Mouse (Mus musculus): ENCODE results near the gene Dner.
A peak's percentile ranks its signal among the peaks of the same experiment; 100 is the strongest.

Dner gene

DNA sequence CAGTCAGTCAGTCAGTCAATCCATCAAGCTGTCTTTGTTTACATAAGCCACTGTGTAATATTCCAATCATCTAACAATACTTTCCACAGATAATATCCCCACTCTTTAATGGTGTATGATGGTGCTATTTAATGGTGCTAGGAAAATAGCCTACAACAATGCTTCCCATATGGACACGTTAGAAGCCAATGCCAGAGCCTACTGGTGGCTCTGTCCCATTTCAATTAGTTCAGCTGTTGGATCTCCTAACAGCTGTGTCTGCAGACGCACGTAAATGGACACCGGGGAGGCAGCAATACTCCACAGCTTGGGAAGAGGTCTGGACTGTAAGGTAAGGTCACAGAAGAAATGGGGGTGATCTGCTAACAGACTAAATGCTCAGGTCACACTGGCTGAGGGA lies 171.6 kb downstream of the Dner start:
- no peak for DNase-seq

- peak in 1 of 2 experiments; percentile 25 for DNase-seq
Measured at GRCm38 (mm10) chr1:84522963-84523280, 173.1 kb downstream of the Dner start.

GRCm38 (mm10) chr1:84522256-84522962 lies 173.6 kb downstream of the Dner start:
- no peak for DNase-seq

DNA sequence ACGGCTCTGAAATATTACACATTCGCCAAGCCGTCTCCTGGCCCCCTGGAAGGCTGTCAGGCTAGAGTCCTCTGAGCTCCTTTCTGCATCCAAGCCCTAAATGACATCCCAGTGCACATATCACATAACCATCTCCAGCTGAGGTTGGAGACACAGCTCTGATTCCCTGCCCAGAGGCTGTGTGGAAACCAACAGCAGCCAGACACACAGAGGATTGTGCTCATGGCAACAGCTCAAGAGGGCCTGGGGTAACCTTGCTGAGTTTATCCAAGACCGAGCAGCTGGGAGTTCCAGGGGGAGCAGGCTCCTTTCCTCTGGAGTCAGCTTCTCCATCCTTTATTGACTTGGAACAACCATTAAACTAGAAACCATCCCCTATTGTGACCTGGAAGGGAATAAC lies 177.7 kb downstream of the Dner start:
- DNase-seq: peak; percentile 24 to 36

- no peak for DNase-seq
Measured at GRCm38 (mm10) chr1:84513201-84513600, 182.8 kb downstream of the Dner start.

- peak in 1 of 2 experiments; percentile 12 for DNase-seq
Measured at GRCm38 (mm10) chr1:84508510-84508909, 187.5 kb downstream of the Dner start.

DNA sequence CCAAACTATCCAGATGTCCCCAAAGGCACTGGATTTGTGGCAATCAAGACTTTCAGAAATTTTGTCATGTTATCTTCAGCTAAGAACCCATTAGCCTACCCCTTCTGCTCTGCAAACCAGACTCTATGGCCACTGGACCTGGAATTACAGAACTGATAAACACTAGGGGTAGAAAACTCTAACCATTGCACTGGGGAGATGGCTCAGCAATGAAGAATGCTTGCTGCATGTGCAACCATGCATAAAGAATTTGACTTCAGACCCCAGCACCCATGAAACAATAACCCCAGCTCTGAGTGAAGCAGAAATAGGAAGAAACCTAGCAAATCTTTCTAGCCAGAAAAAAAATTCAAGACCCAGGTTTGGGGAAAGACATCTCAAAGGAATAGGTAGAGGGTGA lies 188.5 kb downstream of the Dner start:
- no peak for DNase-seq

GRCm38 (mm10) chr1:84506984-84507546 lies 189.0 kb downstream of the Dner start:
- peak; percentile 37 to 53 for DNase-seq

- DNase-seq: no peak
Measured at GRCm38 (mm10) chr1:84500673-84501072, 195.3 kb downstream of the Dner start.

- DNase-seq: no peak
Measured at GRCm38 (mm10) chr1:84491732-84492131, 204.3 kb downstream of the Dner start.

DNA sequence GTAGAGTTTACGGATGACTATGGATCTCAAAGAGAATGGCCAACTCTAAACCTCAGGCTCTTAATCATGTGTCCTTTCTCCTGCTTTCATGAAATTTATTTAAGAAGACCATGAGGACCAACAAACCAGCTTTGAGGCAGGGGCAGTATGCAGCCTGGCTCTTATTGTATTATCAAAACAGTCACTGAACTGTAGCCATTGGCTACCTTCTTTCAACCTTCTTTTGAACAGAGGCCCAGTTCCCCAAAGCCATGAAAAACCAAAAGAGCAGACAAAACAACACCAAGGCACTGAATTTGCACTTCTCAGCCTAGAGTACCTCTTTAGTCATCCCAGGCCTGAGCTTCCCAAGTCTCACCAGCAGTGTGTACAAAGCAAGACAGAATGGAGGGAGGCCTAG lies 207.5 kb downstream of the Dner start:
- no peak for DNase-seq

DNA sequence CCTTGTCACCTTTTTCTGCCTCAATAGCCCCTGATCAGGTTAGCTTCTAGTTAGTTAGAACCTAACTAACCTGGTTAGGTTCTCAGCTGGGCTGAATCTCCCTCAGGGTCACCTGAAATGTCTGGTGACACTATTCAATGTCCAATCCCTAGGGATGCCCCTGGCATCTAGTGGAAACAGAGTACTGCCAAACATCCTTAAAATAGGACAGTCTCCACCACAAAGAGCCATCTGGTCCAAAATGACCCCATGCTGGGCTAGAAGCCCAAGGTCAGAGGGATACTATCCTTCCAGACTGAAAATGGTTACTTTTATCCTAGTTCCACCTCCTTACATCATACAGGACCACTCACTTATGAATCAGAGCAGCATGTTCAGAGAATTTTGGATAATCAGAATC lies 211.0 kb downstream of the Dner start:
- no peak for DNase-seq

DNA sequence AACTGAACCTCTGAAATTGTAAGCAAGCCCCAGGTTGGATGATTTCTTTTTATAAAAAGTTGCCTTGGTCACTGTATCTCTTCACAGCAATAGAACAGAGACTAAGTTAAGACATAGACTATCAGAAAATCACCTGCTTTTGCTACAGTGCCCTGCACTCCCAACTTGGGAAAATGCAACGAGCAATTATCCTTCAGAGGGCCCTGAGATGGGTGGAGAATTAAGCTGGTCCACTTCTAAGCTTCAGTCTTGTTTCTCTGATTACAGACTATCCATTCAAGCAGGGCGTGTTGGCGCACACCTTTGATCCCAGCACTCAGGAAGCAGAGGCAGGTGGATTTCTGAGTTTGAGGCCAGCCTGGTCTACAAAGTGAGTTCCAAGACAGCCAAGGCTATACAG lies 211.4 kb downstream of the Dner start:
- DNase-seq: no peak

DNA sequence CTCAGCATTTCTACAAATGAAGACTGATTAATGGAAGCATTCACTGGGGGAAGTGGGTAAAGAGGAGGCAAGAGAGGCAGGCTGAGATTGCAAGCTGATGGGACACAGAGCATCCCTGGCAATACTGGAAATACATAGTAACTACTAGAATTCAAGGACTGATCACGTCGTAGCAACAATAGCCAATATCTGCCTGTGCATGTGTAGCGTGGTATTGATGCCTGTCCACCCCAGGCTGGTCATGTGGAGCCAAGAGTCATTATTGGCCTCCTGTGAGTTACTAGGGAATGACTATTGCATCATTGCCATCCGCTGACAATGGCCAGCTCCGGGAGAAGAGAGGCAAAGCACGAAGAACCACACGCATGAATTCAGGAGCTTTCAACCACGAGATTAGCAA lies 216.0 kb downstream of the Dner start:
- DNase-seq: no peak

DNA sequence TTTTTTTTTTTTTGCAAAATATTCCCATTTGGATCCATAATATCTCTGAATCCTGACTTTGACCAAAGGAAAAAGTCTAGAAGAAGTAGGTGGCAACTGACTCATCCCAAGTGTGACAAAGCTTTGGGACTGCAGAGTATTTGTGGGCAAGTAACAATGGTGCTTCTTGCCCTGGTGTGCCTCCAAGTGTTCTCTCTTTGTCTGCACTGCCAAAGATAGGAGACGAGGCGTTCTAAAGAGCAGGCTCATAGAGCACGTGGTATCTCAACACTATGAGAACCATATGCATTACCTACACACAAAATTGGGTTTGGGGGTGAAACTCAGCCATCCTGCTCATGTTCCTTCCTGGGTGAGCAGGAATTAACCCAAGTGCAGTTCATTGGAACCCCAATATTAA lies 221.7 kb downstream of the Dner start:
- DNase-seq: no peak

DNA sequence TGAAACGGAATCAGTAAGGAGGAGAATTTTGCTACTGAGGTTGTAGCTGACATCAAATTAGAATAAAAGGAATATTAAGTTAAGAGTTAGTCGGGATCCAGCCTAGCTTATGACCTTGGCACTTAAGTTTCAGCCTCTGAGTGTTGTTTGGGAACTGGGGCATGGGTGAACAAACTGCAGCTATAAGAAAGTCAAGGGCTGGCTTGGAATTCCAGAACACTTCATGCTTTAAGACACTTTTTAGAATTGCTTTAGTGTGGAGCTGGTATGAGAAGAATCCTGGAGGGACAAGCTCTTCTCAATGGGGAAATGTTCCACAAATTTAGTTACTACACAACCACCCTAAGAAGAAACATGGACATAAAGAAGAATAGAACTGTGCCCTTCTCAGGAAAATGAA lies 223.8 kb downstream of the Dner start:
- DNase-seq: no peak

GRCm38 (mm10) chr1:84470342-84470741 lies 225.7 kb downstream of the Dner start:
- DNase-seq: peak in 1 of 2 experiments; percentile 4

- no peak for DNase-seq
Measured at GRCm38 (mm10) chr1:84467664-84468063, 228.4 kb downstream of the Dner start.

DNA sequence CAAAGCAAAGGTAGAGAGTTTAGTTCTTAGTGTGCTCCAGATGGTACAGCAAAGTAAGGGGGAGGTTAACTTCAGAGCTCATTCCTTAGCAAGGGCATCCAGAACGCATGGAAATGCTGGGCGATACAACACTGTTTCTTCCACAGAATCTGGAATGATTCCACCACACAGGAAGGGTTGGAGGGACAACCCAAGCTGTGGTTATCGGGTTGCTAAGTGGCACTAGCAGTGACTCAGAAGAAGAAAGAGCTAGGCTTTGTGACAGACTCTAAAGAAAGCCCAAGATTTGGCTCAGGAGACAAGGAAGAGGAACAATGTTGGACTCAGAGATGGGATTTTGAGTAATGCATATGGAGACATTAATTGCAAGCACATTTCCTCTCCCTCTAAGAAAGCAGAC lies 231.3 kb downstream of the Dner start:
- no peak for DNase-seq

- DNase-seq: no peak
Measured at GRCm38 (mm10) chr1:84463976-84464662, 231.9 kb downstream of the Dner start.

- no peak for DNase-seq
Measured at GRCm38 (mm10) chr1:84449566-84450278, 246.3 kb downstream of the Dner start.

DNA sequence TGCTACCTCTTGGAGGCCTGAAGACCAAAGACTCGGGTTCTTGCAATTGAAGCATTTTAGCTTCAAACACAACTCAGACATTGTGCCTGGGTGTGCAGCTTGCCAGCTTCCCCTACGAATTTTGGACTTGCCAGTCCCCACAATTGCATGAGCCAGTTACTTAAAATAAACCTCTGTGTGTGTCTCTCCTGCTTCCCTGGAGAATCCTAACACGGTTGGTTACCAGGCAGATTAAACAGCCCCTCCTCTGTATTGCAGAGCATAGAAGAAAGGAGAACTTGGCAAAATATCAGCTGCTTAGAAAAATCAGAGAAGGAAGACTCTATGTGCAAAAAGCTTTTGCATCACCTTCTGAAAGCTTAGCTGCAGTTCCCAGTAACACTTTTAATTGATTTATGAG lies 252.4 kb downstream of the Dner start:
- no peak for DNase-seq

DNA sequence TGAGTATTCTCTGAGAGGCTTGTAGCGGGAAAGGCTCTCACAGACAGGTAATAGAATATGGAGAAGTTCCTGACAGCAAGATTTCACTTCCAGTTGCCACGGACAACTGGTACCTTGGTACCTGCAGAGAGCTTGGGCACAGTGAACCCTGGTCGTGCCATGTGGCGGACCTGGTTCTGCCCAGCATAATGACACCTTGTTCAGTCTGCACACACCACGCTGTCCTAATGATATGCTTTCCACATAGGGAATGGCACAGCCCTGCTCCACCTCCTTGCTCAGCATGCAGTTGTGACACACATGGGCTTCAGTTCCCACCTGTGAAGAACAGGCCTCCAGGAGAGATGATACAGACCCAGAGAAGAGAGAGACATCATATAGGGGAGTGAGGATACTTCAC lies 253.0 kb downstream of the Dner start:
- no peak for DNase-seq

DNA sequence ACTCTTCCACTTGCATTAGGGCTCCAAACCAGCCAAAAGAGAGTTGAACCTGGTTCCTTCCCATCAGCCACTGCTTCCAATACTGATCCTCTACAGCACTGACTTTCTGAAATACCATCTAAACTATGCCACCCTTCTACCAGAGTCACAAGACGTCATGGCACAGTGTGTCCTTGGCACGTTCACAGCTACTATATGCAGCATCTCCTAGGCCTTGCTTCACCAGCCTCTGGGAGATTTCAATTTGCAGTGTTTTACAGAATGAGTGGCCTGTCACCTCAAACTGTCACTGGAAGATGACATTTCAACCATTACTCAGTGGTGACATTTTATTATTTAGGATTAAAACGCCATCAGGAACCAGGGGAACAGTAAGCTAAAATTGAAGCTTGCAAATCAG lies 254.6 kb downstream of the Dner start:
- no peak for DNase-seq

Data from kidney, postnatal 4 days (tissue).